Mouse (Mus musculus) limb, embryonic 10.5 days (tissue): ENCODE data around the gene Tcf7l1. TPM values are rescaled to one million over a fixed set of nuclear protein-coding genes. Genes with fewer than 3 reads are reported as not detected.

ENCODE experiments used
- DNase-seq: peaks from one replicate; pipeline ENCODE4 v3.0.0-alpha.2; 2017; ENCODE audit warnings: low spot score
- H3K27ac ChIP-seq: fragments of 300-500 bp; sonication (generic); 2 replicates; pipeline ENCODE4 v1.5.1; 2016; ENCODE audit warnings: mild to moderate bottlenecking
- H3K27me3 ChIP-seq: fragments of 300-500 bp; sonication (generic); 2 replicates; pipeline ENCODE4 v1.6.1; 2016; ENCODE audit warnings: low read depth, mild to moderate bottlenecking; ENCODE audit not compliant: poor library complexity, severe bottlenecking
- H3K36me3 ChIP-seq: fragments of 300-500 bp; sonication (generic); 2 replicates; pipeline ENCODE4 v1.6.1; 2016; ENCODE audit warnings: mild to moderate bottlenecking, moderate library complexity
- H3K4me1 ChIP-seq: fragments of 300-500 bp; sonication (generic); 2 replicates; pipeline ENCODE4 v1.6.1; 2016
- H3K4me3 ChIP-seq: fragments of 300-500 bp; sonication (generic); 2 replicates; pipeline ENCODE4 v1.5.1; 2016; ENCODE audit warnings: mild to moderate bottlenecking, moderate library complexity
- H3K9me3 ChIP-seq: fragments of 300-500 bp; sonication (generic); replicated peaks from 2 replicates; pipeline ENCODE4 v1.6.1; 2016; ENCODE audit warnings: mild to moderate bottlenecking
- WGBS: fragments of 180-500 bp; shearing (Covaris S2); methylation state at CpG from one replicate; pipeline ENCODE4 v1.1.7; 2016; 5-methylcytosine and 5-hydroxymethylcytosine counted together
- polyA plus RNA-seq: library from polyadenylated mRNA; unstranded; fragments of >200 nt; fragmentation: Nextera tagmentation; extraction: Ambion mirVana; gene quantifications from 2 replicates; pipeline ENCODE4 v1.2.1, GENCODE M21; 2016

Tcf7l1 gene
- polyA plus RNA-seq, 1 experiment from 2014 or later: 40.0 TPM

- DNase-seq: peak; percentile 90
- H3K36me3 ChIP-seq: no peaks in the 10 kb centered on the region
- peak within 1 kb of the TSS; percentile 80 for H3K27ac ChIP-seq
- peaks cover 21% of the 10 kb centered on the region for H3K4me1 ChIP-seq
- H3K4me3 ChIP-seq: peak within 1 kb of the TSS; percentile 68
- H3K9me3 ChIP-seq: no peaks in the 10 kb centered on the region
- WGBS: 1% methylated on average over 38 of the region's 38 CpGs
- H3K27me3 ChIP-seq: no peaks in the 10 kb centered on the region
These were observed 190.9 kb downstream of the Tcf7l1 start, which contains the start of the genes Elmod3 and Retsat for GRCm38 (mm10) chr6:72597956-72598753. TSS of gene Elmod3 (minus strand) at chr6:72598413. TSS of gene Retsat (plus strand) at chr6:72598475.

GRCm38 (mm10) chr6:72597083-72597874 lies 191.8 kb downstream of the Tcf7l1 start:
- Histone ChIP-seq H3K9me3 (no peaks in the 10 kb centered on the region), H3K4me1 (peaks cover 21% of the 10 kb centered on the region), H3K36me3 (no peaks in the 10 kb centered on the region), H3K27ac (no peak overlapping the region), H3K27me3 (no peaks in the 10 kb centered on the region), H3K4me3 (peak overlapping the region; percentile 68)
- 52% methylated on average over 13 of the region's 13 CpGs for WGBS
- DNase-seq: no peak

GRCm38 (mm10) chr6:72593914-72594313 lies 195.1 kb downstream of the Tcf7l1 start:
- Histone ChIP-seq H3K4me1 (peaks cover 17% of the 10 kb centered on the region), H3K9me3 (no peaks in the 10 kb centered on the region), H3K36me3 (no peaks in the 10 kb centered on the region), H3K4me3 (no peak overlapping the region), H3K27me3 (no peaks in the 10 kb centered on the region), H3K27ac (no peak overlapping the region)
- 74% methylated on average over 5 of the region's 5 CpGs for WGBS
- DNase-seq: no peak

- Histone ChIP-seq H3K4me3 (no peak overlapping the region), H3K4me1 (peaks cover 13% of the 10 kb centered on the region), H3K36me3 (no peaks in the 10 kb centered on the region), H3K27me3 (no peaks in the 10 kb centered on the region), H3K27ac (no peak overlapping the region), H3K9me3 (no peaks in the 10 kb centered on the region)
- 83% methylated on average over 6 of the region's 6 CpGs for WGBS
- DNase-seq: no peak
These were observed 195.8 kb downstream of the Tcf7l1 start for GRCm38 (mm10) chr6:72593011-72593803.

GRCm38 (mm10) chr6:72590111-72590510 lies 198.9 kb downstream of the Tcf7l1 start:
- no peak for DNase-seq
- H3K9me3 ChIP-seq: no peaks in the 10 kb centered on the region
- H3K4me1 ChIP-seq: no peaks in the 10 kb centered on the region
- no peaks in the 10 kb centered on the region for H3K27me3 ChIP-seq
- H3K4me3 ChIP-seq: no peak overlapping the region
- no peak overlapping the region for H3K27ac ChIP-seq
- 0 out of 2 replicates have a peak, but pooled peaks cover 6% of the 10 kb centered on the region for H3K36me3 ChIP-seq

GRCm38 (mm10) chr6:72588307-72588706 lies 200.7 kb downstream of the Tcf7l1 start:
- Histone ChIP-seq H3K27me3 (no peaks in the 10 kb centered on the region), H3K9me3 (no peaks in the 10 kb centered on the region), H3K4me1 (no peaks in the 10 kb centered on the region), H3K4me3 (no peak overlapping the region), H3K27ac (no peak overlapping the region), H3K36me3 (peaks cover 15% of the 10 kb centered on the region; the same call in 1 of the 2 replicates)
- DNase-seq: no peak

- Histone ChIP-seq H3K27me3 (no peaks in the 10 kb centered on the region), H3K27ac (no peak overlapping the region), H3K4me1 (peaks cover 4% of the 10 kb centered on the region; the same call in 1 of the 2 replicates), H3K36me3 (peaks cover 15% of the 10 kb centered on the region; the same call in 1 of the 2 replicates), H3K9me3 (no peaks in the 10 kb centered on the region), H3K4me3 (no peak overlapping the region)
- no peak for DNase-seq
- 90% methylated on average over 3 of the region's 3 CpGs for WGBS
These were observed 202.4 kb downstream of the Tcf7l1 start for GRCm38 (mm10) chr6:72586701-72587100.

- Histone ChIP-seq H3K4me3 (no peak overlapping the region), H3K36me3 (peaks cover 15% of the 10 kb centered on the region; the same call in 1 of the 2 replicates), H3K4me1 (peaks cover 6% of the 10 kb centered on the region; the same call in 1 of the 2 replicates), H3K27me3 (no peaks in the 10 kb centered on the region), H3K9me3 (no peaks in the 10 kb centered on the region), H3K27ac (no peak overlapping the region)
- 80% methylated on average over 11 of the region's 11 CpGs for WGBS
- no peak for DNase-seq
These were observed 204.9 kb downstream of the Tcf7l1 start for GRCm38 (mm10) chr6:72584154-72584553.

GRCm38 (mm10) chr6:72583211-72583839 lies 205.7 kb downstream of the Tcf7l1 start:
- Histone ChIP-seq H3K27ac (no peak overlapping the region), H3K4me3 (no peak overlapping the region), H3K4me1 (peaks cover 6% of the 10 kb centered on the region; the same call in 1 of the 2 replicates), H3K9me3 (no peaks in the 10 kb centered on the region), H3K36me3 (peaks cover 15% of the 10 kb centered on the region; the same call in 1 of the 2 replicates), H3K27me3 (no peaks in the 10 kb centered on the region)
- no peak for DNase-seq
- 86% methylated on average over 4 of the region's 4 CpGs for WGBS

GRCm38 (mm10) chr6:72581625-72582382 lies 207.2 kb downstream of the Tcf7l1 start:
- H3K36me3 ChIP-seq: peaks cover 14% of the 10 kb centered on the region
- H3K4me3 ChIP-seq: no peak overlapping the region
- H3K9me3 ChIP-seq: no peaks in the 10 kb centered on the region
- 77% methylated on average over 11 of the region's 11 CpGs for WGBS
- H3K27me3 ChIP-seq: no peaks in the 10 kb centered on the region
- peaks cover 6% of the 10 kb centered on the region; the same call in 1 of the 2 replicates for H3K4me1 ChIP-seq
- DNase-seq: no peak
- no peak overlapping the region for H3K27ac ChIP-seq
